Mouse (Mus musculus) kidney, postnatal 36 days (tissue): ENCODE results near the gene Phb2.

Experiments used
- DNase-seq, 2 experiments: peaks; one replicate each; pipeline ENCODE4 v3.0.0; 2021 to 2022; ENCODE audit warnings: mixed read lengths in 2 of 2

The Phb2 gene

GRCm38 (mm10) chr6:124746654-124747632 is 34.8 kb downstream of the Phb2 start:
- no peak for DNase-seq

GRCm38 (mm10) chr6:124750405-124750804 is 38.3 kb downstream of the Phb2 start:
- DNase-seq: no peak

- no peak for DNase-seq
These were observed 41.7 kb downstream of the Phb2 start for GRCm38 (mm10) chr6:124753861-124754260.

- no peak for DNase-seq
These were observed 43.2 kb downstream of the Phb2 start for GRCm38 (mm10) chr6:124755306-124755705.

- peak; percentile 78 to 88 for DNase-seq
These were observed 43.9 kb downstream of the Phb2 start, which contains the start of the genes Gm45234 and Atn1 for GRCm38 (mm10) chr6:124755831-124756595. TSS of gene Gm45234 (minus strand) at chr6:124756021. TSS of gene Atn1 (minus strand) at chr6:124756524.

- DNase-seq: peak; percentile 91
These were observed 44.7 kb downstream of the Phb2 start for GRCm38 (mm10) chr6:124756652-124757350.

- DNase-seq: no peak
These were observed 45.3 kb downstream of the Phb2 start for GRCm38 (mm10) chr6:124757351-124757880.

GRCm38 (mm10) chr6:124757909-124758848 is 46.0 kb downstream of the Phb2 start:
- peak; percentile 52 to 64 for DNase-seq

- DNase-seq: no peak
These were observed 46.7 kb downstream of the Phb2 start for GRCm38 (mm10) chr6:124758849-124759232.

GRCm38 (mm10) chr6:124759259-124759658 is 47.1 kb downstream of the Phb2 start:
- DNase-seq: peak; percentile 93 to 94

- no peak for DNase-seq
These were observed 53.8 kb downstream of the Phb2 start for GRCm38 (mm10) chr6:124765951-124766350.
